Mouse (Mus musculus) liver, embryonic 14 days (tissue): ENCODE data around the gene Gm28043. TPM values are rescaled to one million over a fixed set of nuclear protein-coding genes. Genes with fewer than 3 reads are reported as not detected.

Source experiments
- polyA plus RNA-seq: library from polyadenylated mRNA; depleted of rRNA; stranded (reverse); fragments of >200 nt; gene quantifications from 2 replicates; pipeline ENCODE4 v1.2.3, GENCODE M21; 2012; rRNA removed

The Gm28043 gene
- polyA plus RNA-seq: 1.8 and 2.0 TPM in 2 replicates

DNA sequence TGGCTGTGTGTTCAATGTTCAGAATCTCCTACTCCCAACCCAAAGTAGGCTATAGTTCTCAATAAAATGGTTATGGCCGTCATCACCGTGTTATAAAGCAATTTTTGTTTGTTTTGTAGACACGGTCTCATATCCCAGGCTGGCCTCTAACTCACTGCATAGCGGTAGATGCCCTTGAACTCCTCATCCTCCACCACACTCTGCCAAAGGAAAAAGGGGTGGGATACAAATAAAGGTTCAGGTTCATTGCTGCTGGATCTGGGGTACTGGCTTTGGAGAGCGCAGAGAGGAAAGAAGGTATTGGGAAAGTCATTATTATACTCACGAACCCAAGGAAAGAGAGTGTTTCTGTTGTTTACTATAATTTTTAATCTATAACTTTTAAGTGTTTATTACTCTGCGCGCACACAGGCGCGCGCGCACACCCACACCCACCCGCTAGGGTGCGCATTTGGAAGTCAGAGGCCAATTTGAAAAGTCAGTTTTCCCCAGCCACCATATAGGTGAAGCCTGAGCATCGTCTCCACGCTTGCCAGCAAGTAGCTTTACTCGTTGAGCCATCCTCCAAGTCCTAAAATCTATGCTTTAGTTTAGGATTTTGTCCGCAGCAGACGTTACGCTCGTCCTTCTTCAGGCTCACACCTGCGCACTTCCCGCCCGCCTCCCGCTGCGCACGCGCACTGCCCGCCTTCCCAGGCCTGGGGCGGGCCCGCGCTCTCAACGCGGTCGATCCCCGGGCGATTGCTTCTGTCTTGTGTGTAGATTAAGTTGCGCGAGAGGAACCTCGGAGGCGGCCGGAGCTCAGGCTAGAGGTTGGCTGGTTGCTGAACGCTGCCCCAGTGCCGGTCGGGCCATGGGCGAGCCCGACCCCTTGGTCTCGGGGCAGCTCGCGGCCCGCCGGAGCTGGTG, at the start of gene Gm28043, which contains the start of gene Rnf8:
TSS of gene Gm28043 (plus strand) at position 762 of the 909 bp plus-strand sequence.
TSS of gene Rnf8 (plus strand) at position 676 of the 909 bp plus-strand sequence.

DNA sequence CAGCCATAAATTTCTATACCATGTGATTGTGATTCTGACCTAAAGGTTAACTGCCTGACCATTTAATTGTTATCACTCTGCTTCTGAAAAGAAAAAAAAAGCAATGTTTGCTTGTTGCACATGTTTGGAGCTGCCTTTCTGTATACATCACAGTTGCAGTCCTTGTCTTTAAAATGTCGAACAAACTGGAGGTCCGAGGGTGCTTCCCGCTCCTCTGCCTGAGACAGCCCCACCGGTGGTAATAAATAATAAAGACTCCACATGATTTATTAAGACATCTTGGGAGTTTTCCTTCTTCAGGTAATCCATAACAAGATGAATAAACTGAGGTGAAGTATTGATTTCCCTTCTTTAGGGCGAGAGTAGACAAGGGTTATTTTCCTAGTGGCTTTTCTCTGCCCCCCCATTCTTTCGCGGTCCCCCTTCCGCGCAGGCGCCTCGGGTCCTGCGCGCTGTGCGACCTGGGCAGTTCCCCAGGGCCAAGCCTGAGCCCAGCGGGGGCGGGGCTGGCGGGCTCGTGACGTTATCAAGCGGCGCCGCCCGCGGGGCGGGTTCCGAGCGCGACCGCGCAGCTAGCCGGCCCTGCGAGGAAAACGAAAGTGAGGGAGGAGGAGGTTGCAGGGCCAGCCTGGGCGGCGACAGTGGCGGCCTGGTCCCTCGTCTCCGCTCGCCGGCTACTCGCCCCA, 45.5 kb downstream of the Gm28043 start, which contains the start of gene Cmtr1:
TSS of gene Cmtr1 (plus strand) at position 520 of the 686 bp plus-strand sequence.

DNA sequence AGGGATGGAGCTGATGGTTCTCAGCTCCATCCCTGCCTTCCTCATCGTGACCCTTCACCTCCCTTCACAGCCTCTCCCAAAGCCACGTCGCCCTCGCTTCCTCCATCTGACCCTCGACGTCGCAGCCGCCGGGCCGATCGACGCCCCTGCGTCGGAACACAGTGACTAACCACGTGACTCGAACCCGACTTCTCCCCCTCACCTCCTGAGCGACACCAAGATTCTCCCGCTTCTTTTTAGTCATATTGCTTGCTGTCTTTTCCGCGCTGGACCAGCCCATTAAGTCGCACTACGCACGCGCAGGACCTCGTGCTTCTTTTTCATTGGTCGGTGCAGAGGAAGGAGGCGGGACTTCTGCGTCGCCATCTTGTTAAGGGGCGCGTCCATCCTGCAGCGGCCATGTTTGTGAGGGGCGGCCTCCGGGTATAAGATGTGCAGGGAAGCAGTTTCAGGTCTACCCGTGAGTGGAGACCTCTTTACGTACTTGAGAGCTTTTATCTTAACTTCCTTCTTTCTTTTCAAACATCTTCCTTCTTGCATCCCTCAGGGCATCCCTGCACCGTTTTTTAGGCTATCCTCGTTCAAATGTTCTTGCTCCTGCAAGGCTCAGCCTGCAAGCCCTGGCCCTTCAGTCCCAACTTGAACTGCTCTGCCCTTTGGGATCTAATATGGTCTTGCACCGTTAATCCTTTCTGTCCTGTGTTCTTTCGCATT, 102.2 kb downstream of the Gm28043 start, which contains the start of gene Ccdc167:
TSS of gene Ccdc167 (minus strand) at position 313 of the 714 bp plus-strand sequence.

Other genes with a start within 250 kb of the Gm28043 start
- gene Pim1, start 124.1 kb upstream of the Gm28043 start, polyA plus RNA-seq: 49.9 and 62.4 TPM in 2 replicates
- gene Gm17657, start 65.2 kb upstream of the Gm28043 start, polyA plus RNA-seq: not detected in 2 replicates
- gene Tbc1d22b, start 65.1 kb upstream of the Gm28043 start, polyA plus RNA-seq: 3.1 and 3.6 TPM in 2 replicates
- gene Tmem217, start 62.5 kb upstream of the Gm28043 start, polyA plus RNA-seq: 0.05 TPM in 1 of 2 replicates, not detected in the other
- gene Rnf8, start 86 bp upstream of the Gm28043 start, polyA plus RNA-seq: 26.9 and 27.1 TPM in 2 replicates
- gene Cmtr1, start 45.7 kb downstream of the Gm28043 start, polyA plus RNA-seq: 15.7 and 18.2 TPM in 2 replicates
- 7.8 and 8.3 TPM in 2 replicates for gene Ccdc167, start 102.2 kb downstream of the Gm28043 start, polyA plus RNA-seq